Mouse (Mus musculus) T-helper 17 cell (primary cell): ENCODE measurements around the gene Mlh3.

ENCODE experiments used
- in situ Hi-C, 2 experiments: fragments of 300-600 bp; cut with MboI, MseI; formaldehyde crosslinking; loops; 1 replicate in 1 of 2; 2 replicates in 1 of 2; pipeline ENCODE4 v1.15.1; 2025; ENCODE audit warnings: high pct_unique_total_duplicates in 2 of 2

Gene Mlh3

GRCm38 (mm10) chr12:85233376-85234358 is 36.7 kb downstream of the Mlh3 start:
- in situ Hi-C loops, result no loop called here

- in situ Hi-C loops, result loop anchor here in 1 of 2 experiments (10.0 kb wide), 1 partner anchor 453 kb away; the partner anchor contains the start of genes Isca2 and Npc2
These were observed 42.4 kb downstream of the Mlh3 start for GRCm38 (mm10) chr12:85227876-85228599.

GRCm38 (mm10) chr12:85227227-85227626 is 43.2 kb downstream of the Mlh3 start:
- in situ Hi-C loops, result loop anchor here in 1 of 2 experiments (10.0 kb wide), 1 partner anchor 452 kb away; the partner anchor contains the start of genes Isca2 and Npc2

GRCm38 (mm10) chr12:85219905-85220290 is 50.5 kb downstream of the Mlh3 start:
- in situ Hi-C loops, result loop anchor here (5.0 to 10.0 kb wide), 2 partner anchors 67 to 445 kb away; partner anchors contain the start of genes Acyp1 (in 1 of the 2), Isca2 (in 1 of the 2), Npc2 (in 1 of the 2) and Zc2hc1c (in 1 of the 2)

GRCm38 (mm10) chr12:85219236-85219904 is 51.0 kb downstream of the Mlh3 start, which contains the start of gene Eif2b2:
Gene Eif2b2, plus strand, starts transcription at chr12:85219481.
- in situ Hi-C loops, result no loop called here

- in situ Hi-C loops, result no loop called here
These were observed 52.6 kb downstream of the Mlh3 start for GRCm38 (mm10) chr12:85217733-85218310.

GRCm38 (mm10) chr12:85215031-85215430 is 55.4 kb downstream of the Mlh3 start:
- in situ Hi-C loops, result no loop called here

- in situ Hi-C loops, result no loop called here
These were observed 61.7 kb downstream of the Mlh3 start for GRCm38 (mm10) chr12:85208687-85209199.

- in situ Hi-C loops, result no loop called here
These were observed 65.0 kb downstream of the Mlh3 start for GRCm38 (mm10) chr12:85205425-85205824.

- in situ Hi-C loops, result no loop called here
These were observed 66.3 kb downstream of the Mlh3 start for GRCm38 (mm10) chr12:85204105-85204504.

- in situ Hi-C loops, result no loop called here
These were observed 66.7 kb downstream of the Mlh3 start for GRCm38 (mm10) chr12:85203699-85204098.

GRCm38 (mm10) chr12:85202191-85202590 is 68.2 kb downstream of the Mlh3 start:
- in situ Hi-C loops, result no loop called here

GRCm38 (mm10) chr12:85201830-85202147 is 68.6 kb downstream of the Mlh3 start:
- in situ Hi-C loops, result no loop called here

- in situ Hi-C loops, result no loop called here
These were observed 69.2 kb downstream of the Mlh3 start for GRCm38 (mm10) chr12:85200929-85201829.

- in situ Hi-C loops, result loop anchor here in 1 of 2 experiments (10.0 kb wide), 1 partner anchor 1515 kb away; no protein-coding TSS in a partner anchor
These were observed 70.4 kb downstream of the Mlh3 start for GRCm38 (mm10) chr12:85199954-85200353.

GRCm38 (mm10) chr12:85197936-85198335 is 72.5 kb downstream of the Mlh3 start:
- in situ Hi-C loops, result loop anchor here in 1 of 2 experiments (10.0 kb wide), 1 partner anchor 1517 kb away; no protein-coding TSS in a partner anchor

- in situ Hi-C loops, result loop anchor here in 1 of 2 experiments (10.0 kb wide), 1 partner anchor 1517 kb away; no protein-coding TSS in a partner anchor
These were observed 73.0 kb downstream of the Mlh3 start for GRCm38 (mm10) chr12:85197371-85197770.

GRCm38 (mm10) chr12:85196191-85196590 is 74.2 kb downstream of the Mlh3 start:
- in situ Hi-C loops, result loop anchor here in 1 of 2 experiments (10.0 kb wide), 1 partner anchor 1519 kb away; no protein-coding TSS in a partner anchor

- in situ Hi-C loops, result loop anchor here in 1 of 2 experiments (10.0 kb wide), 1 partner anchor 1520 kb away; no protein-coding TSS in a partner anchor
These were observed 75.3 kb downstream of the Mlh3 start for GRCm38 (mm10) chr12:85195086-85195485.
